Mouse (Mus musculus) ES-E14 (cell line): Measurements from ENCODE around the gene Homer2.

Source experiments
- CHD2 ChIP-seq: IDR thresholded peaks from 2 replicates; pipeline ENCODE4 v1.6.1; 2014; ENCODE audit warnings: mild to moderate bottlenecking, low read depth, low read length, inconsistent platforms
- MAFK ChIP-seq: IDR thresholded peaks from 2 replicates; pipeline ENCODE4 v1.6.1; 2014; ENCODE audit warnings: mild to moderate bottlenecking, low read depth, low read length, inconsistent platforms; ENCODE audit not compliant: insufficient read depth
- ZNF384 ChIP-seq: IDR thresholded peaks from 2 replicates; pipeline ENCODE4 v1.6.1; 2012; ENCODE audit warnings: low read depth, low read length, inconsistent platforms

- TF ChIP-seq ZNF384 = no peak
- TF ChIP-seq MAFK = no peak
- no peak for TF ChIP-seq CHD2
These were observed 123.8 kb downstream of the Homer2 start for GRCm38 (mm10) chr7:81583512-81583911.
